In the genomic region with DNA sequence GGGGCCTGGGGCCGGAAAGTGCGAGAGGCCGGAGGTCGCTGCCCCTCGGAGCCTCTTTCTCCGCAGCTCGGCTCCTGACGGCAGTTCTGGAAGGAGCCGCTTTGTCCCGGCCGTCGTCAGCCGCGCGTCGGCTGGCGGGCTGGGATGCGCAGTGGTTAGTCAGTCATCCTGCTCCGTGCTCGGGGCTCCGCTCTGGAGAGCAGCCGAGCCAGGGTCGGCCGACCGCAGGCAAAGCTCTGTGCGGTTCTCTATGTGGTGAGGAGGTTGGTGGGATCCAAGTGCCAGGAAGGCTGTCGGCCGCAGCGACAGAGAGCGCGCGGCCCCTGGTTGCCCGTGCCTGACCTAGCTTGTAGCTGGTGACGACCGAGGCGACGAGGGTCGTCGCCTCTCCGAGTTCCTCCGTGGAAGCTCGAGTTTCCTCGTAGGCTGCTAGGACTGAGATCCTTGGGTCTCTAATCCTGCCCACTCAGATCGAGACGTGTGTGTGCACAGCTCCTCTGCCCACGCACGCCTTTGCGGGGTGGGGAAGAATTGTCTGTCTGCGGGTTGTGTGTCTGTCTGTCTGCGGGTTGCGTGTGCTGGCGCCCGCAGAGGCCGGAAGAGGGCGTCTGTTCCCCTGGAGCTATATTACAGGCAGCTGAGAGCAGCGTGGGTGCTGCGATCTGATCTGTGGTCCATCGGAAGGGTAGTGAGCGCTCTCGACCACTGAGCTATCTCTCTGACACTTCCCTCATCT, we compare ENCODE assay signal across 8 mouse cellular contexts. TPM values are rescaled to one million over a fixed set of nuclear protein-coding genes. Genes with fewer than 3 reads are reported as not detected.
DNase-seq lines count a peak whose midpoint lies in the region; ATAC-seq and TF ChIP-seq lines count a peak whose summit lies in the region.

No protein-coding gene starts in this region.

- H3K4me1 ChIP-seq in embryonic facial prominence, embryonic 11.5 days (ENCODE audit: control insufficient read depth, insufficient read depth, low read length) = no peaks in the 10 kb centered on the region
- 0 out of 2 replicates have a peak, but pooled peaks cover 3% of the 10 kb centered on the region for H3K4me1 ChIP-seq in limb, embryonic 11.5 days (ENCODE audit: control insufficient read depth, insufficient read depth, low read length)

- peak overlapping the region; percentile 93 for H3K9ac ChIP-seq in embryonic facial prominence, embryonic 11.5 days (replicated peaks; ENCODE audit: low read length)
- H3K9ac ChIP-seq in limb, embryonic 11.5 days (ENCODE audit: low read length) = peak overlapping the region; percentile 88

- peak overlapping the region; percentile 80 for H3K27ac ChIP-seq in embryonic facial prominence, embryonic 11.5 days (replicated peaks; ENCODE audit: low read depth, low read length)
- peak overlapping the region; percentile 77 for H3K27ac ChIP-seq in limb, embryonic 11.5 days (replicated peaks; ENCODE audit: low read depth, low read length)

- no peaks in the 10 kb centered on the region for H3K36me3 ChIP-seq in embryonic facial prominence, embryonic 11.5 days (replicated peaks; ENCODE audit: control insufficient read depth, insufficient read depth, low read depth, low read length)
- no peaks in the 10 kb centered on the region for H3K36me3 ChIP-seq in limb, embryonic 11.5 days (ENCODE audit: control insufficient read depth, insufficient read depth, low read length)

- H3K4me2 ChIP-seq in embryonic facial prominence, embryonic 11.5 days (ENCODE audit: low read depth, low read length) = peak overlapping the region; percentile 91
- peak overlapping the region; percentile 96 for H3K4me2 ChIP-seq in limb, embryonic 11.5 days (ENCODE audit: low read depth, severe bottlenecking)

- no peaks in the 10 kb centered on the region for H3K9me3 ChIP-seq in embryonic facial prominence, embryonic 11.5 days (replicated peaks; ENCODE audit: control insufficient read depth, low read length)
- H3K9me3 ChIP-seq in limb, embryonic 11.5 days (ENCODE audit: control insufficient read depth, low read length) = no peaks in the 10 kb centered on the region

- POLR2A ChIA-PET in Patski (lab: Charles Lee) = interaction anchor here (0.9 to 1.5 kb wide), 2 partner anchors 12 to 192 kb away, joined by 4 read pairs; a partner anchor contains a TSS

- 2% methylated on average over 60 of the region's 60 CpGs for WGBS in embryonic facial prominence, embryonic 11.5 days
- 2% methylated on average over 60 of the region's 60 CpGs for WGBS in limb, embryonic 11.5 days

- no peak for DNase-seq in cerebellum, postnatal 4 days (ENCODE audit: low spot score in 2 of 2)
- DNase-seq in Patski (ENCODE audit: low read depth, low spot score) = no peak
- DNase-seq in embryonic facial prominence, embryonic 11.5 days (ENCODE audit: low spot score) = peak; percentile 37
- peak; percentile 51 for DNase-seq in limb, embryonic 11.5 days (ENCODE audit: low spot score)
- peak; percentile 52 for DNase-seq in mesoderm, embryonic 11.5 days (ENCODE audit: low read depth, low spot score)
- peak; percentile 55 to 66 for DNase-seq in spleen, postnatal 10 days (ENCODE audit: low spot score in 2 of 2)

- peak; percentile 45; the same call in 1 of the 2 replicates for ATAC-seq in cerebellum, adult (ENCODE audit: insufficient number of reproducible peaks, low FRiP score, low TSS enrichment)
- peak; percentile 29 for ATAC-seq in Patski
- ATAC-seq in embryonic facial prominence, embryonic 11.5 days (replicated peaks; ENCODE audit: insufficient number of reproducible peaks, low FRiP score, low TSS enrichment, low read depth) = peak; percentile 77
- peak; percentile 20 to 59; a peak in 2 of 4 replicates for ATAC-seq in hematopoietic stem cell, adult 5-6 weeks (replicated peaks in 1 of 2; ENCODE audit: insufficient read depth in 1 of 2, low FRiP score in 2 of 2, low TSS enrichment in 1 of 2, low read depth in 1 of 2, poor library complexity in 2 of 2, severe bottlenecking in 2 of 2)
- ATAC-seq in limb, embryonic 11.5 days (ENCODE audit: insufficient number of reproducible peaks, low FRiP score, low TSS enrichment, low read depth) = peak; percentile 78

- in situ Hi-C loops in Patski (cut with MboI; ENCODE audit: low pct_unique_long_range_greater_than_20kb) = loop anchor here (5.0 kb wide), 1 partner anchor 211 kb away; no protein-coding TSS in a partner anchor

- peak overlapping the region; percentile 96 for H3K4me3 ChIP-seq in embryonic facial prominence, embryonic 11.5 days (ENCODE audit: low read depth, low read length)
- H3K4me3 ChIP-seq in limb, embryonic 11.5 days (ENCODE audit: low read depth, low read length) = peak overlapping the region; percentile 76

- peak; percentile 49 for TF ChIP-seq CTCF in Patski (IDR thresholded peaks at IDR 0.05)

- CTCF ChIA-PET in Patski (lab: Charles Lee) = interaction anchor here (1.2 to 2.3 kb wide), 3 partner anchors 10 to 20 kb away, joined by 4 to 6 read pairs (median 6); no protein-coding TSS in a partner anchor

- H3K27me3 ChIP-seq in Patski = no peaks in the 10 kb centered on the region
- no peaks in the 10 kb centered on the region for H3K27me3 ChIP-seq in embryonic facial prominence, embryonic 11.5 days (ENCODE audit: control insufficient read depth, insufficient read depth, low read length)
- H3K27me3 ChIP-seq in limb, embryonic 11.5 days (ENCODE audit: control insufficient read depth, insufficient read depth, low read length) = no peaks in the 10 kb centered on the region

RNA-seq across cellular contexts. Expression of a gene that starts 0.6 kb away (rescaled TPM):
- polyA plus RNA-seq in Patski (2021) = 19.4 TPM
- polyA plus RNA-seq in embryonic facial prominence, embryonic 11.5 days (2014; fragmentation: Nextera tagmentation; extraction: Ambion mirVana) = 143 and 151 TPM in 2 replicates
- 70.3 and 92.4 TPM in 2 replicates for total RNA-seq in hematopoietic stem cell, adult 5-6 weeks (2017)
- 109 and 113 TPM in 2 replicates for polyA plus RNA-seq in limb, embryonic 11.5 days (2014; fragmentation: Nextera tagmentation; extraction: Ambion mirVana)

RNA-seq across cellular contexts. Expression of a gene that starts 26.0 kb away (rescaled TPM):
- 80.7 TPM for polyA plus RNA-seq in Patski (2021)
- 47.3 and 58.5 TPM in 2 replicates for polyA plus RNA-seq in embryonic facial prominence, embryonic 11.5 days (2014; fragmentation: Nextera tagmentation; extraction: Ambion mirVana)
- total RNA-seq in hematopoietic stem cell, adult 5-6 weeks (2017) = 79.8 and 104 TPM in 2 replicates
- 50.8 and 58.4 TPM in 2 replicates for polyA plus RNA-seq in limb, embryonic 11.5 days (2014; fragmentation: Nextera tagmentation; extraction: Ambion mirVana)

RNA-seq across cellular contexts. Expression of a gene that starts 56.0 kb away (rescaled TPM):
- 5.5 TPM for polyA plus RNA-seq in Patski (2021)
- 21.0 and 24.4 TPM in 2 replicates for polyA plus RNA-seq in embryonic facial prominence, embryonic 11.5 days (2014; fragmentation: Nextera tagmentation; extraction: Ambion mirVana)
- total RNA-seq in hematopoietic stem cell, adult 5-6 weeks (2017) = 0.45 and 1.1 TPM in 2 replicates
- polyA plus RNA-seq in limb, embryonic 11.5 days (2014; fragmentation: Nextera tagmentation; extraction: Ambion mirVana) = 33.5 and 36.0 TPM in 2 replicates

Comparison
In these comparisons a context has a peak if more than half of its experiments do, and no peak if none do; other contexts are left out.
1. DNase-seq: peak in embryonic facial prominence, embryonic 11.5 days (single experiment), limb, embryonic 11.5 days (single experiment), mesoderm, embryonic 11.5 days (single experiment) and spleen, postnatal 10 days (2 of 2); none in cerebellum, postnatal 4 days (0 of 2) and Patski (single experiment).
2. Peak in every context shown above with its lines, with median percentiles within 50 percentile points of each other: ATAC-seq.